Mouse (Mus musculus): ENCODE results near the gene Slc15a4. TPM values are rescaled to one million over a fixed set of nuclear protein-coding genes. Genes with fewer than 3 reads are reported as not detected.

Gene Slc15a4
- total and polyA plus RNA-seq, 3 experiments: 31.7 to 35.5 TPM; not detected in 1

GRCm38 (mm10) chr5:127609191-127609714, 23.4 kb downstream of the Slc15a4 start:
- H3K36me3 ChIP-seq (ENCODE audit: control insufficient read depth in 1 of 2, insufficient read depth in 2 of 2, low read length in 2 of 2): peaks cover 13 to 14% of the 10 kb centered on the region in 2 experiments
- H3K4me1 ChIP-seq (ENCODE audit: control insufficient read depth in 1 of 2, insufficient read depth in 2 of 2, low read length in 2 of 2): peaks cover 7 to 16% of the 10 kb centered on the region in 2 experiments
- no peaks in the 10 kb centered on the region for H3K27me3 ChIP-seq (ENCODE audit: control insufficient read depth in 1 of 2, insufficient read depth in 2 of 2, low read length in 2 of 2)

GRCm38 (mm10) chr5:127607507-127607906, 25.2 kb downstream of the Slc15a4 start:
- Histone ChIP-seq H3K9ac (ENCODE audit: control insufficient read depth, low read depth, low read length, poor library complexity, severe bottlenecking) (no peak overlapping the region), H3K27ac (ENCODE audit: control insufficient read depth, low read depth, low read length) (no peak overlapping the region), H3K27me3 (ENCODE audit: control insufficient read depth in 1 of 2, insufficient read depth in 2 of 2, low read length in 2 of 2) (no peaks in the 10 kb centered on the region), H3K4me1 (ENCODE audit: control insufficient read depth in 1 of 2, insufficient read depth in 2 of 2, low read length in 2 of 2) (peaks cover 7 to 12% of the 10 kb centered on the region in 2 experiments), H3K4me3 (ENCODE audit: control insufficient read depth in 1 of 2, insufficient read depth in 1 of 2, low read depth in 2 of 2, low read length in 2 of 2) (no peak overlapping the region), H3K9me3 (replicated peaks; ENCODE audit: insufficient read depth, low read length) (no peaks in the 10 kb centered on the region), H3K79me2 (ENCODE audit: control insufficient read depth, insufficient read depth, low read length, poor library complexity) (peaks cover 34% of the 10 kb centered on the region), H3K36me3 (ENCODE audit: control insufficient read depth in 1 of 2, insufficient read depth in 2 of 2, low read length in 2 of 2) (peaks cover 11 to 15% of the 10 kb centered on the region in 2 experiments)
- no peak for TF ChIP-seq ZKSCAN1 (IDR thresholded peaks at IDR 0.05; ENCODE audit: low read depth, low read length)
- no peak for TF ChIP-seq ELF1 (IDR thresholded peaks at IDR 0.05; ENCODE audit: low read depth, low read length)
- TF ChIP-seq TCF12 (IDR thresholded peaks at IDR 0.05; ENCODE audit: low read depth, low read length): no peak
- no peak for TF ChIP-seq RAD21 (IDR thresholded peaks at IDR 0.05; ENCODE audit: low read depth, low read length)
- no peak for TF ChIP-seq JUND (IDR thresholded peaks at IDR 0.05; ENCODE audit: low read depth, low read length)
- no peak for TF ChIP-seq UBTF (IDR thresholded peaks at IDR 0.05; ENCODE audit: borderline replicate concordance, insufficient read depth, low read depth, low read length)
- TF ChIP-seq MYC (IDR thresholded peaks at IDR 0.05; ENCODE audit: low read depth, low read length): no peak
- no peak for TF ChIP-seq BHLHE40 (IDR thresholded peaks at IDR 0.05; ENCODE audit: borderline replicate concordance, low read depth, low read length)
- no peak for TF ChIP-seq MXI1 (IDR thresholded peaks at IDR 0.05; ENCODE audit: low read depth, low read length)
- TF ChIP-seq TAL1 (IDR thresholded peaks at IDR 0.05; ENCODE audit: low read length): no peak
- no peak for TF ChIP-seq SIN3A (IDR thresholded peaks at IDR 0.05; ENCODE audit: low read length)
- TF ChIP-seq USF2 (IDR thresholded peaks at IDR 0.05; ENCODE audit: borderline replicate concordance in 1 of 2, insufficient read depth in 1 of 2, low read depth in 1 of 2, low read length in 2 of 2): no peak
- TF ChIP-seq GABPA (IDR thresholded peaks at IDR 0.05; ENCODE audit: low read depth, low read length): no peak
- TF ChIP-seq CTCF (IDR thresholded peaks at IDR 0.05 in 2 of 3, conservative IDR thresholded peaks at IDR 0.05 in 1 of 3; ENCODE audit: control insufficient read depth in 1 of 3, insufficient read depth in 1 of 3, low read depth in 2 of 3, low read length in 3 of 3, poor library complexity in 1 of 3, severe bottlenecking in 1 of 3): no peak
- no peak for TF ChIP-seq NELFE (IDR thresholded peaks at IDR 0.05; ENCODE audit: low read depth, low read length)
- TF ChIP-seq MAZ (IDR thresholded peaks at IDR 0.05; ENCODE audit: low read depth, low read length): no peak
- no peak for TF ChIP-seq GATA1 (IDR thresholded peaks at IDR 0.05; ENCODE audit: low read depth, low read length)
- TF ChIP-seq MAFK (IDR thresholded peaks at IDR 0.05; ENCODE audit: borderline replicate concordance, low read depth, low read length): no peak
- TF ChIP-seq POLR2A (IDR thresholded peaks at IDR 0.05; ENCODE audit: control insufficient read depth in 1 of 2, insufficient read depth in 1 of 2, low read depth in 1 of 2, low read length in 2 of 2, poor library complexity in 1 of 2): no peak
- DNase-seq (ENCODE audit: low read depth, low spot score): no peak

More at GRCm38 (mm10) chr5:127609191-127609714, 23.4 kb downstream of the Slc15a4 start:
- TF ChIP-seq MEF2A (IDR thresholded peaks at IDR 0.05; ENCODE audit: extremely low read depth, insufficient replicate concordance, low read depth, low read length, poor library complexity, severe bottlenecking) (no peak), RAD21 (IDR thresholded peaks at IDR 0.05; ENCODE audit: low read depth, low read length) (no peak), CHD2 (IDR thresholded peaks at IDR 0.05; ENCODE audit: low read length) (no peak), MYB (IDR thresholded peaks at IDR 0.05; ENCODE audit: low read depth, low read length) (no peak), ELF1 (IDR thresholded peaks at IDR 0.05; ENCODE audit: low read depth, low read length) (no peak), MAX (IDR thresholded peaks at IDR 0.05; ENCODE audit: low read length) (no peak), KAT2A (conservative IDR thresholded peaks at IDR 0.05; ENCODE audit: low read depth, low read length) (no peak)
- no peak for DNase-seq (ENCODE audit: low read depth, low spot score)
- Histone ChIP-seq H3K9me3 (replicated peaks; ENCODE audit: insufficient read depth, low read length) (no peaks in the 10 kb centered on the region), H3K4me3 (ENCODE audit: control insufficient read depth in 1 of 2, insufficient read depth in 1 of 2, low read depth in 2 of 2, low read length in 2 of 2) (no peak overlapping the region), H3K79me2 (ENCODE audit: control insufficient read depth, insufficient read depth, low read length, poor library complexity) (peaks cover 50% of the 10 kb centered on the region), H3K9ac (ENCODE audit: control insufficient read depth, low read depth, low read length, poor library complexity, severe bottlenecking) (no peak overlapping the region), H3K27ac (ENCODE audit: control insufficient read depth, low read depth, low read length) (no peak overlapping the region)

Data from MEL (cell line).